Mouse (Mus musculus) neural tube, embryonic 12.5 days (tissue): ENCODE data around the gene Dgki. TPM values are rescaled to one million over a fixed set of nuclear protein-coding genes. Genes with fewer than 3 reads are reported as not detected.
A peak's percentile ranks its signal among the peaks of the same experiment; 100 is the strongest.

Experiments
- ATAC-seq: fragments of 200-750 bp; cut with Nextera tagmentation; 2 replicates; pipeline ENCODE4 v1.8.0; 2017; ENCODE audit warnings: low read depth, mild to moderate bottlenecking, moderate TSS enrichment, moderate library complexity; ENCODE audit not compliant: low FRiP score
- H3K27ac ChIP-seq: fragments of 300-500 bp; sonication (generic); 2 replicates; pipeline ENCODE4 v1.5.1; 2016
- H3K27me3 ChIP-seq: fragments of 300-500 bp; sonication (generic); replicated peaks from 2 replicates; pipeline ENCODE4 v1.6.1; 2016; ENCODE audit warnings: mild to moderate bottlenecking
- H3K36me3 ChIP-seq: fragments of 300-500 bp; sonication (generic); 2 replicates; pipeline ENCODE4 v1.6.1; 2016; ENCODE audit warnings: mild to moderate bottlenecking
- H3K4me1 ChIP-seq: fragments of 300-500 bp; sonication (generic); 2 replicates; pipeline ENCODE4 v1.6.1; 2016
- H3K4me2 ChIP-seq: fragments of 300-500 bp; sonication (generic); replicated peaks from 2 replicates; pipeline ENCODE4 v1.6.1; 2016; ENCODE audit warnings: mild to moderate bottlenecking
- H3K4me3 ChIP-seq: fragments of 300-500 bp; sonication (generic); 2 replicates; pipeline ENCODE4 v1.5.1; 2016
- H3K9ac ChIP-seq: fragments of 300-500 bp; sonication (generic); 2 replicates; pipeline ENCODE4 v1.6.1; 2016; ENCODE audit warnings: mild to moderate bottlenecking
- H3K9me3 ChIP-seq: fragments of 300-500 bp; sonication (generic); 2 replicates; pipeline ENCODE4 v1.6.1; 2016; ENCODE audit warnings: mild to moderate bottlenecking
- WGBS: fragments of 180-500 bp; shearing (Covaris S2); methylation state at CpG from one replicate; pipeline ENCODE4 v1.1.7; 2016; 5-methylcytosine and 5-hydroxymethylcytosine counted together
- polyA plus RNA-seq: library from polyadenylated mRNA; unstranded; fragments of >200 nt; fragmentation: Nextera tagmentation; extraction: Ambion mirVana; gene quantifications from 2 replicates; pipeline ENCODE4 v1.2.1, GENCODE M21; 2016

The Dgki gene
- polyA plus RNA-seq, 1 experiment from 2014 or later = 4.9 TPM

GRCm38 (mm10) chr6:36877399-36877798, 422.6 kb downstream of the Dgki start:
- ATAC-seq = no peak
- 26% methylated on average over 4 of the region's 4 CpGs for WGBS

GRCm38 (mm10) chr6:36876426-36876825, 423.6 kb downstream of the Dgki start:
- H3K9ac ChIP-seq = no peak overlapping the region
- no peaks in the 10 kb centered on the region for H3K27me3 ChIP-seq
- WGBS = 58% methylated on average over 4 of the region's 4 CpGs
- peaks cover 13% of the 10 kb centered on the region for H3K4me1 ChIP-seq
- no peak overlapping the region for H3K4me3 ChIP-seq
- H3K4me2 ChIP-seq = no peak overlapping the region
- ATAC-seq = no peak
- no peaks in the 10 kb centered on the region for H3K36me3 ChIP-seq
- no peak overlapping the region for H3K27ac ChIP-seq
- no peaks in the 10 kb centered on the region for H3K9me3 ChIP-seq

More at GRCm38 (mm10) chr6:36877399-36877798, 422.6 kb downstream of the Dgki start:
- Histone ChIP-seq H3K9me3 (no peaks in the 10 kb centered on the region), H3K27ac (no peak overlapping the region), H3K9ac (no peak overlapping the region), H3K36me3 (no peaks in the 10 kb centered on the region), H3K4me3 (no peak overlapping the region), H3K4me2 (no peak overlapping the region), H3K27me3 (no peaks in the 10 kb centered on the region), H3K4me1 (peaks cover 13% of the 10 kb centered on the region)

DNA sequence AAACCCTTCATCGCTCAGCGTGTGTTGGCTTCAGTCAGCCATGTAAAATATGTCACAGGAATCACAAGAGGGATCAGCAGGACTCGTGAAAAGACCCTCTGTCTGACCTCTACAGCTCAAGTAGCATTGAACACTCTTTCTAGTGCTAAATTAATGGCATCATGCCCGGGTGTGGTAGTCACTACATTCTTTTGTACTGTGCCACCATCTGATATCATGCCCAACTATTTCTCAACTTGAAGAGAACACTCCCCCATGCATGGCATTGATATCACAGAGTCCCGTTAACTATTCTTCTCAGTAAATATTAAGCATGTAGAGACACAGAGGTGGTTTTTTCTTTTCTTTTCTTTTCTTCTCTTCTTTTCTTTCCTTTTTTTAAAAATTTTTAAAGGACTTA, 424.1 kb downstream of the Dgki start:
- Histone ChIP-seq H3K4me2 (no peak overlapping the region), H3K4me1 (peaks cover 12% of the 10 kb centered on the region), H3K27me3 (no peaks in the 10 kb centered on the region), H3K9ac (no peak overlapping the region), H3K4me3 (no peak overlapping the region), H3K27ac (no peak overlapping the region), H3K36me3 (no peaks in the 10 kb centered on the region), H3K9me3 (no peaks in the 10 kb centered on the region)
- 35% methylated on average over 5 of the region's 5 CpGs for WGBS
- ATAC-seq = no peak

- Histone ChIP-seq H3K27ac (no peak overlapping the region), H3K27me3 (no peaks in the 10 kb centered on the region), H3K4me1 (peaks cover 5% of the 10 kb centered on the region; the same call in 1 of the 2 replicates), H3K36me3 (no peaks in the 10 kb centered on the region), H3K9me3 (no peaks in the 10 kb centered on the region), H3K4me2 (no peak overlapping the region), H3K9ac (no peak overlapping the region), H3K4me3 (no peak overlapping the region)
- 83% methylated on average over 3 of the region's 3 CpGs for WGBS
- no peak for ATAC-seq
These were observed 427.1 kb downstream of the Dgki start for GRCm38 (mm10) chr6:36872876-36873275.

DNA sequence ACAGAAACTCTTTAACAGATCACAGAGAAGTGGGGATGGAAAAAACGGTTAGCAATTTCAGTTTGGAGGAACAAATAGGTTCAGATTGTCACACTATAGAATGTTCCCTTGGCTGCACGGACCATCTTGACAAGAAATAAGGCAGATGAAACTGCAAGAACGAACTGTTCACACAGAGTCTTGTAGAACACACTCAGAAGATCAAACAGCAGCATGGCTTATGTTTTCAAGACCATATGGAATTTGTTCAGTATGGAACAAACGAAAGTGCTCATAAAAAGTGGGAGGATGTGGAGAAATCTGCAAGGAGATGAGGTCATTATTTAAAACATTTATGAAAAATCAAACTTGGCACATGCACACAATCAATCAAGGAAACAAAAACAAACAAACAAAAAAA, 431.8 kb downstream of the Dgki start:
- H3K4me1 ChIP-seq = no peaks in the 10 kb centered on the region
- no peak overlapping the region for H3K4me3 ChIP-seq
- 80% methylated on average over 4 of the region's 4 CpGs for WGBS
- no peak overlapping the region for H3K27ac ChIP-seq
- H3K27me3 ChIP-seq = no peaks in the 10 kb centered on the region
- H3K9ac ChIP-seq = no peak overlapping the region
- no peak for ATAC-seq
- H3K4me2 ChIP-seq = no peak overlapping the region
- no peaks in the 10 kb centered on the region for H3K9me3 ChIP-seq
- no peaks in the 10 kb centered on the region for H3K36me3 ChIP-seq

GRCm38 (mm10) chr6:36858258-36859041, 441.5 kb downstream of the Dgki start:
- Histone ChIP-seq H3K36me3 (no peaks in the 10 kb centered on the region), H3K27me3 (no peaks in the 10 kb centered on the region), H3K4me2 (no peak overlapping the region), H3K27ac (peak overlapping the region; percentile 43; the same call in 1 of the 2 replicates), H3K9me3 (no peaks in the 10 kb centered on the region), H3K4me1 (peaks cover 11% of the 10 kb centered on the region), H3K9ac (no peak overlapping the region), H3K4me3 (no peak overlapping the region)
- 18% methylated on average over 3 of the region's 3 CpGs for WGBS
- ATAC-seq = peak; percentile 80

DNA sequence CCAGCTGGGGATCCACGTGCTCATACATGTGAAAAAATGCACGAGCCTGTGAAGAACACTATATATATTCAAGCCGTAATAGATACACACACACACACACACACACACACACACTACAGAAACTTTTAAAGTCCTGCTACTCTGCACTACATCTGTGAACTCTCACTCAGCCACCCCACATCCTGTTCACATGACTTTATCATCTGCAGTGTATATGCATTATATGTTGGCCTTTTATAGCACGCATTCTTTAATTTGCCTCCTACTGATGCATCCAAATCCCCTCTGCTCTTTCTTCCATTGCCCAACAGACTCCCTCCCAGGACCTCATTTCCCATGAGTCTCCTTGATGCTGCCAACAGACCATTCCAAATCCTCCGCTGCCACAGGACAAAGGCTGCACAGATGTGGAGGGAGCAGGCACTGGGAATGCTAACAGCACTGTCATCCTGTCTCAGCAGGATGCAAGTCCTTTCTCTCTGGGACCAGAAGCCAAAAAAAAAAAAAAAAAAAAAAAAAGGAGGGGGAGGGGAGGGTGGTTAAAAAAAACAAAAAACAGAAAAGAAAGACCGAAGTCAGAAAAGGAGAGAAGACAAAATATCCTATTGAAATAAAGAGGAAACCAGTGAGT, 442.2 kb downstream of the Dgki start:
- peaks cover 11% of the 10 kb centered on the region for H3K4me1 ChIP-seq
- 13% methylated on average over 6 of the region's 6 CpGs for WGBS
- ATAC-seq = peak; percentile 86
- no peaks in the 10 kb centered on the region for H3K36me3 ChIP-seq
- H3K4me2 ChIP-seq = no peak overlapping the region
- H3K4me3 ChIP-seq = no peak overlapping the region
- H3K27me3 ChIP-seq = no peaks in the 10 kb centered on the region
- no peak overlapping the region for H3K9ac ChIP-seq
- no peak overlapping the region for H3K27ac ChIP-seq
- no peaks in the 10 kb centered on the region for H3K9me3 ChIP-seq

DNA sequence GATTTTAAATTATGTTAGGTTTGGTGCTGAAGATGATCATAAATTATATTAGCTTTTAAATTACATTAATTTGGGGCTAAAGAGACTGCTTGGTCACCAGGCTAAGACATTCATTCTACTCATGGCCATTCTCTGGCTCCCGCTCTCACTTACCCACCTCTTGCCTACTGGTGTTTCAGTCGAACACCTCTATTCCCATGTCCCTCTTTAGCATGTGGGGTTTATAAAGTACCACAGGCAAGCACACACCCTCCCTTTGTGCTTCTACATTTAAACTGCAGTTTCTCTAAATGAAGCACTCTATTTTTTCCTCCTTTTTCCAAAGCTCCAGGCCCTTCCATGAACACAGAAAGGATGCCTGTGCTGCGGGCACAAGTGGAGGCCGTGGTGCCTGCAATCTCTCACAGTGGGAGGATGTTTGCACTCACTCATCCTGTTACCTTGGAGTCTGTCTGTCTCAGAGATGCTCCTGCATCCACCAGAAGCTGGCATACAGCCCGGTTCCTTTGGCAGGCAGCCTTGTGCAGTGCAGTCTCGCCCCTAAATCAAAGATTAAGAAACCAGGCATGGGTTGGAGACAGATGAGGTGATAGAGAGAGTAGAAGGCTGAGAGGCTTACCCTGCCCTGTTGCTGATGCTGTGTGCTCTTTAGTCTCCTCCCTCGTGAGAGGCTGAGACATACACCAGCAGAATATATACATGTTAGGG, 449.4 kb downstream of the Dgki start:
- Histone ChIP-seq H3K9me3 (no peaks in the 10 kb centered on the region), H3K9ac (no peak overlapping the region), H3K4me1 (no peaks in the 10 kb centered on the region), H3K27me3 (no peaks in the 10 kb centered on the region), H3K27ac (no peak overlapping the region), H3K4me2 (no peak overlapping the region), H3K4me3 (no peak overlapping the region), H3K36me3 (no peaks in the 10 kb centered on the region)
- ATAC-seq = peak; percentile 94
- 63% methylated on average over 7 of the region's 7 CpGs for WGBS

DNA sequence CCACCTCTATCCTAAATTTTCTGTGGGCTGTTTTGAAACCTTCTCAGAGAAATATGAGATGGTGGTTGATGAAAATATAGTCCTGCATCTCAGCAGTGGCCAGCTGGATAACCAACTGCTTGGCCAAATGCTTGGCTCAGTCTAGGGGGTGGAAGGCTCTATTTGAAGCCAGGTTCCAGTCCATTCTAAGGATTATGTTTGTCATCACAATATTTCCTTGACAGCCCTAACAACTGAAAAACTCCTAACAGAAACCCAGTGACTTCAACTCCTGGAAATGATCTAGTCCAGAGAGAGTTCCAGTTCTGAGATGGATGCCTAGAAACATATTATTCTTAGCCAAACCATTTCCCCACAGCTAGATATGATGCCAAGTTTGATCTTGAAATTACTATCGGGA, 454.7 kb downstream of the Dgki start:
- Histone ChIP-seq H3K27me3 (no peaks in the 10 kb centered on the region), H3K9ac (no peak overlapping the region), H3K4me1 (no peaks in the 10 kb centered on the region), H3K4me2 (no peak overlapping the region), H3K36me3 (no peaks in the 10 kb centered on the region), H3K4me3 (no peak overlapping the region), H3K27ac (no peak overlapping the region), H3K9me3 (no peaks in the 10 kb centered on the region)
- no peak for ATAC-seq
- WGBS = 95% methylated on average over 1 of the region's 1 CpGs

- Histone ChIP-seq H3K27ac (no peak overlapping the region), H3K9ac (no peak overlapping the region), H3K4me3 (no peak overlapping the region), H3K9me3 (no peaks in the 10 kb centered on the region), H3K4me1 (no peaks in the 10 kb centered on the region), H3K36me3 (no peaks in the 10 kb centered on the region), H3K27me3 (no peaks in the 10 kb centered on the region), H3K4me2 (no peak overlapping the region)
- WGBS = 78% methylated on average over 6 of the region's 6 CpGs
- no peak for ATAC-seq
These were observed 455.7 kb downstream of the Dgki start for GRCm38 (mm10) chr6:36844258-36844657.

DNA sequence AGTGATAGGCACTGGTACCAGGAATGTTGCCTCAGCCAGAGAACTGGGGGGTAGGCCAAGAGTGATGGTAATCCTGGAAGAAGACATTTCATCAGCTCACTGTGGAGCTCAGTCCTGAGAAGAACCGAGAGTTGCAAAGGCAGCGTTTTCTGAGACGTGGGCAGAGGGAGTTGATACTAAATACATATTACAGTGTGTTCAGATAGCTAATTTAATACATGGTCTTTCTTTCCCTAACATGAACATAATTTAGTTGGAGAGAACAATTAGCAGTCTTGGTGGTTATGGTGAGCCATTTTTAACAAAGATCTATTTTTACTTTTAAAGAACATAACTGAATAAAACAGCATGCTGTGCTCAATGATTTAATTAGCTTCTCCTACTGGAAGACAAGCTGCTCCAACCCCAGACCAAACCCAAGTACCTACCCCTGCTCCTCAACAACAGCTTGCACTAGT, 456.9 kb downstream of the Dgki start:
- 72% methylated on average over 3 of the region's 3 CpGs for WGBS
- no peak for ATAC-seq
- no peak overlapping the region for H3K4me3 ChIP-seq
- H3K27ac ChIP-seq = no peak overlapping the region
- no peaks in the 10 kb centered on the region for H3K36me3 ChIP-seq
- no peaks in the 10 kb centered on the region for H3K9me3 ChIP-seq
- no peak overlapping the region for H3K9ac ChIP-seq
- H3K4me1 ChIP-seq = no peaks in the 10 kb centered on the region
- no peak overlapping the region for H3K4me2 ChIP-seq
- no peaks in the 10 kb centered on the region for H3K27me3 ChIP-seq

GRCm38 (mm10) chr6:36842101-36842922, 457.7 kb downstream of the Dgki start:
- whole genome bisulfite sequencing = 68% methylated on average over 5 of the region's 5 CpGs
- Histone ChIP-seq H3K9ac (no peak overlapping the region), H3K27ac (no peak overlapping the region), H3K4me1 (no peaks in the 10 kb centered on the region), H3K4me3 (no peak overlapping the region), H3K27me3 (no peaks in the 10 kb centered on the region), H3K4me2 (no peak overlapping the region), H3K9me3 (no peaks in the 10 kb centered on the region), H3K36me3 (no peaks in the 10 kb centered on the region)
- no peak for ATAC-seq
